Mouse (Mus musculus) MEL (cell line): Measurements from ENCODE around the gene Tcn2.

Experiments used
- BHLHE40 ChIP-seq: IDR thresholded peaks from 2 replicates; pipeline ENCODE4 v1.6.1; 2012; ENCODE audit warnings: low read depth, mild to moderate bottlenecking, inconsistent platforms, low read length, improper control_type of control experiment, borderline replicate concordance
- CTCF ChIP-seq, 3 experiments: IDR thresholded peaks in 2 of 3; conservative IDR thresholded peaks in 1 of 3; 2 replicates each; pipeline ENCODE4 v1.5.1; 2011 to 2012; ENCODE audit warnings: low read length in 3 of 3, low read depth in 2 of 3, mild to moderate bottlenecking in 2 of 3, improper control_type of control experiment in 1 of 3, inconsistent platforms in 1 of 3, mixed read lengths in 1 of 3, moderate library complexity in 1 of 3; ENCODE audit not compliant: control insufficient read depth in 1 of 3, insufficient read depth in 1 of 3, poor library complexity in 1 of 3, severe bottlenecking in 1 of 3
- ETS1 ChIP-seq: IDR thresholded peaks from 2 replicates; pipeline ENCODE4 v1.6.1; 2012; ENCODE audit warnings: low read depth, mild to moderate bottlenecking, inconsistent platforms, low read length, improper control_type of control experiment, moderate library complexity
- MYC ChIP-seq: IDR thresholded peaks from 2 replicates; pipeline ENCODE4 v1.6.1; 2011; ENCODE audit warnings: low read depth, mild to moderate bottlenecking, low read length, improper control_type of control experiment, moderate library complexity
- POLR2A ChIP-seq, 2 experiments: IDR thresholded peaks; 2 replicates each; pipeline ENCODE4 v1.6.1; 2011 to 2012; ENCODE audit warnings: low read length in 2 of 2, mild to moderate bottlenecking in 2 of 2, control low read depth in 1 of 2, improper control_type of control experiment in 1 of 2, low read depth in 1 of 2, moderate library complexity in 1 of 2; ENCODE audit not compliant: control insufficient read depth in 1 of 2, insufficient read depth in 1 of 2, poor library complexity in 1 of 2
- TCF12 ChIP-seq: IDR thresholded peaks from 2 replicates; pipeline ENCODE4 v1.6.1; 2014; ENCODE audit warnings: low read depth, mild to moderate bottlenecking, inconsistent platforms, low read length, improper control_type of control experiment, moderate library complexity

DNA sequence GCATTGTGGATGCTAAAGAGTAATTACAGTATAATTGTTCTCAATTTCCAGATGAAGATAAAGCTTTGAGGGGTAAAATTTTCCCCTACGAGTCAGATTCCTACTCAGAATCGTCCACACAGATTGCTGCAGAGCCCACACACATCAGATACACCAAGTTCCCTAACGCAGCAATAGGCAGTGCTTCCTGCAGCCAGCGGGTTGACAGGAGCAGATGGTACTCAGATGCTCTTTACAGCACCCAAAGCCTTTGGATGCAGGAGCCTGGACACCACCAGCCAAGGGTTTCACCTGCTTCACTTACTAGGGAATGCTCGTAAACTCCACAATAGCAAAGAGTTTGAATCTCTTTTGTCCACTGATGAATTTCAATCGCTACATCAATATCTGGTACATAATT is 55.5 kb downstream of the Tcn2 start:
- TF ChIP-seq ETS1: no peak
- no peak for TF ChIP-seq POLR2A (IDR thresholded peaks at IDR 0.05; ENCODE audit: control insufficient read depth in 1 of 2, insufficient read depth in 1 of 2, low read depth in 1 of 2, low read length in 2 of 2, poor library complexity in 1 of 2)
- TF ChIP-seq TCF12: no peak
- TF ChIP-seq BHLHE40: no peak
- no peak for TF ChIP-seq CTCF (IDR thresholded peaks at IDR 0.05 in 2 of 3, conservative IDR thresholded peaks at IDR 0.05 in 1 of 3; ENCODE audit: control insufficient read depth in 1 of 3, insufficient read depth in 1 of 3, low read depth in 2 of 3, low read length in 3 of 3, poor library complexity in 1 of 3, severe bottlenecking in 1 of 3)
- no peak for TF ChIP-seq MYC
